Mouse (Mus musculus): ENCODE data around the gene Ankrd11.

Ankrd11 gene

GRCm38 (mm10) chr8:123005328-123005727 is 36.7 kb downstream of the Ankrd11 start:
- Histone ChIP-seq H3K9me3 (ENCODE audit: low read length) (no peaks in the 10 kb centered on the region), H3K4me3 (replicated peaks; ENCODE audit: low read length) (no peak overlapping the region), H3K4me1 (replicated peaks; ENCODE audit: low read depth, low read length) (peaks cover 97% of the 10 kb centered on the region), H3K36me3 (ENCODE audit: insufficient read depth, low read length) (0 out of 2 replicates have a peak, but pooled peaks cover 10% of the 10 kb centered on the region), H3K27me3 (ENCODE audit: insufficient read depth, low read length) (no peaks in the 10 kb centered on the region)
- TF ChIP-seq CTCF (conservative IDR thresholded peaks at IDR 0.05; ENCODE audit: low read length) (no peak), POU5F1 (IDR thresholded peaks at IDR 0.05; ENCODE audit: borderline replicate concordance, low read length) (no peak), NANOG (IDR thresholded peaks at IDR 0.05; ENCODE audit: borderline replicate concordance, low read length) (no peak)

GRCm38 (mm10) chr8:123004033-123004922 is 37.8 kb downstream of the Ankrd11 start:
- H3K9me3 ChIP-seq (ENCODE audit: low read length) = no peaks in the 10 kb centered on the region
- H3K36me3 ChIP-seq (ENCODE audit: insufficient read depth, low read length) = 0 out of 2 replicates have a peak, but pooled peaks cover 2% of the 10 kb centered on the region
- H3K4me1 ChIP-seq (replicated peaks; ENCODE audit: low read depth, low read length) = peaks cover 96% of the 10 kb centered on the region
- 0 out of 2 replicates have a peak overlapping the region, but pooled peaks have one; percentile 32 for H3K4me3 ChIP-seq (replicated peaks; ENCODE audit: low read length)
- no peaks in the 10 kb centered on the region for H3K27me3 ChIP-seq (ENCODE audit: insufficient read depth, low read length)
- TF ChIP-seq POU5F1 (IDR thresholded peaks at IDR 0.05; ENCODE audit: borderline replicate concordance, low read length) (no peak), NANOG (IDR thresholded peaks at IDR 0.05; ENCODE audit: borderline replicate concordance, low read length) (no peak), CTCF (conservative IDR thresholded peaks at IDR 0.05; ENCODE audit: low read length) (no peak)

GRCm38 (mm10) chr8:123000311-123000710 is 41.8 kb downstream of the Ankrd11 start:
- H3K9me3 ChIP-seq (ENCODE audit: low read length) = no peaks in the 10 kb centered on the region
- H3K36me3 ChIP-seq (ENCODE audit: insufficient read depth, low read length) = no peaks in the 10 kb centered on the region
- no peak for TF ChIP-seq NANOG (IDR thresholded peaks at IDR 0.05; ENCODE audit: borderline replicate concordance, low read length)
- TF ChIP-seq POU5F1 (IDR thresholded peaks at IDR 0.05; ENCODE audit: borderline replicate concordance, low read length) = no peak
- TF ChIP-seq CTCF (conservative IDR thresholded peaks at IDR 0.05; ENCODE audit: low read length) = no peak
- no peak overlapping the region for H3K4me3 ChIP-seq (replicated peaks; ENCODE audit: low read length)
- no peaks in the 10 kb centered on the region for H3K27me3 ChIP-seq (ENCODE audit: insufficient read depth, low read length)
- H3K4me1 ChIP-seq (replicated peaks; ENCODE audit: low read depth, low read length) = peaks cover 89% of the 10 kb centered on the region

- Histone ChIP-seq H3K36me3 (ENCODE audit: insufficient read depth, low read length) (no peaks in the 10 kb centered on the region), H3K9me3 (ENCODE audit: low read length) (no peaks in the 10 kb centered on the region), H3K4me1 (replicated peaks; ENCODE audit: low read depth, low read length) (peaks cover 90% of the 10 kb centered on the region), H3K27me3 (ENCODE audit: insufficient read depth, low read length) (no peaks in the 10 kb centered on the region), H3K4me3 (replicated peaks; ENCODE audit: low read length) (no peak overlapping the region)
- TF ChIP-seq CTCF (conservative IDR thresholded peaks at IDR 0.05; ENCODE audit: low read length) (no peak), POU5F1 (IDR thresholded peaks at IDR 0.05; ENCODE audit: borderline replicate concordance, low read length) (no peak), NANOG (IDR thresholded peaks at IDR 0.05; ENCODE audit: borderline replicate concordance, low read length) (no peak)
Measured at GRCm38 (mm10) chr8:122997963-122998362, 44.1 kb downstream of the Ankrd11 start.

- H3K27me3 ChIP-seq (ENCODE audit: insufficient read depth, low read length) = no peaks in the 10 kb centered on the region
- peaks cover 89% of the 10 kb centered on the region for H3K4me1 ChIP-seq (replicated peaks; ENCODE audit: low read depth, low read length)
- H3K36me3 ChIP-seq (ENCODE audit: insufficient read depth, low read length) = no peaks in the 10 kb centered on the region; the same call in 1 of the 2 replicates
- H3K9me3 ChIP-seq (ENCODE audit: low read length) = no peaks in the 10 kb centered on the region
- TF ChIP-seq CTCF (conservative IDR thresholded peaks at IDR 0.05; ENCODE audit: low read length) (no peak), POU5F1 (IDR thresholded peaks at IDR 0.05; ENCODE audit: borderline replicate concordance, low read length) (no peak), NANOG (IDR thresholded peaks at IDR 0.05; ENCODE audit: borderline replicate concordance, low read length) (no peak)
- H3K4me3 ChIP-seq (replicated peaks; ENCODE audit: low read length) = no peak overlapping the region
Measured at GRCm38 (mm10) chr8:122993740-122994139, 48.3 kb downstream of the Ankrd11 start.

GRCm38 (mm10) chr8:122993031-122993430 is 49.0 kb downstream of the Ankrd11 start:
- Histone ChIP-seq H3K36me3 (ENCODE audit: insufficient read depth, low read length) (no peaks in the 10 kb centered on the region; the same call in 1 of the 2 replicates), H3K27me3 (ENCODE audit: insufficient read depth, low read length) (no peaks in the 10 kb centered on the region), H3K4me3 (replicated peaks; ENCODE audit: low read length) (no peak overlapping the region), H3K9me3 (ENCODE audit: low read length) (no peaks in the 10 kb centered on the region), H3K4me1 (replicated peaks; ENCODE audit: low read depth, low read length) (peaks cover 88% of the 10 kb centered on the region)
- TF ChIP-seq CTCF (conservative IDR thresholded peaks at IDR 0.05; ENCODE audit: low read length) = no peak
- no peak for TF ChIP-seq POU5F1 (IDR thresholded peaks at IDR 0.05; ENCODE audit: borderline replicate concordance, low read length)
- TF ChIP-seq NANOG (IDR thresholded peaks at IDR 0.05; ENCODE audit: borderline replicate concordance, low read length) = no peak

GRCm38 (mm10) chr8:122992296-122992695 is 49.8 kb downstream of the Ankrd11 start:
- peaks cover 88% of the 10 kb centered on the region for H3K4me1 ChIP-seq (replicated peaks; ENCODE audit: low read depth, low read length)
- H3K36me3 ChIP-seq (ENCODE audit: insufficient read depth, low read length) = no peaks in the 10 kb centered on the region; the same call in 1 of the 2 replicates
- H3K4me3 ChIP-seq (replicated peaks; ENCODE audit: low read length) = no peak overlapping the region
- no peaks in the 10 kb centered on the region for H3K9me3 ChIP-seq (ENCODE audit: low read length)
- no peaks in the 10 kb centered on the region for H3K27me3 ChIP-seq (ENCODE audit: insufficient read depth, low read length)
- TF ChIP-seq CTCF (conservative IDR thresholded peaks at IDR 0.05; ENCODE audit: low read length) (no peak), POU5F1 (IDR thresholded peaks at IDR 0.05; ENCODE audit: borderline replicate concordance, low read length) (no peak), NANOG (IDR thresholded peaks at IDR 0.05; ENCODE audit: borderline replicate concordance, low read length) (no peak)

- H3K4me1 ChIP-seq (replicated peaks; ENCODE audit: low read depth, low read length) = peaks cover 88% of the 10 kb centered on the region
- no peak overlapping the region for H3K4me3 ChIP-seq (replicated peaks; ENCODE audit: low read length)
- H3K36me3 ChIP-seq (ENCODE audit: insufficient read depth, low read length) = peaks cover 1% of the 10 kb centered on the region; the same call in 1 of the 2 replicates
- no peaks in the 10 kb centered on the region for H3K9me3 ChIP-seq (ENCODE audit: low read length)
- no peak for TF ChIP-seq NANOG (IDR thresholded peaks at IDR 0.05; ENCODE audit: borderline replicate concordance, low read length)
- TF ChIP-seq POU5F1 (IDR thresholded peaks at IDR 0.05; ENCODE audit: borderline replicate concordance, low read length) = no peak
- H3K27me3 ChIP-seq (ENCODE audit: insufficient read depth, low read length) = no peaks in the 10 kb centered on the region
Measured at GRCm38 (mm10) chr8:122991368-122991767, 50.7 kb downstream of the Ankrd11 start.

Measured in E14TG2a.4 (cell line).